ENCODE assay signal across 8 mouse cellular contexts in genomic region chr5:88711618-88712224, GRCm38 (mm10). TPM values are rescaled to one million over a fixed set of nuclear protein-coding genes. Genes with fewer than 3 reads are reported as not detected.
DNase-seq lines count a peak whose midpoint lies in the region; ATAC-seq lines count a peak whose summit lies in the region.

No protein-coding gene starts in this region.

- H3K27ac ChIP-seq in heart, embryonic 10.5 days: peak overlapping the region; percentile 86
- H3K27ac ChIP-seq in midbrain, embryonic 10.5 days (replicated peaks): peak overlapping the region; percentile 80
- H3K27ac ChIP-seq in kidney, embryonic 16.5 days (ENCODE audit: low read length): no peak overlapping the region

- H3K4me2 ChIP-seq in kidney, embryonic 16.5 days (replicated peaks; ENCODE audit: low read depth, low read length): no peak overlapping the region

- no peaks in the 10 kb centered on the region for H3K9me3 ChIP-seq in heart, embryonic 10.5 days
- H3K9me3 ChIP-seq in midbrain, embryonic 10.5 days (replicated peaks): no peaks in the 10 kb centered on the region
- no peaks in the 10 kb centered on the region for H3K9me3 ChIP-seq in kidney, embryonic 16.5 days (ENCODE audit: low read length)

- peaks cover 22% of the 10 kb centered on the region for H3K4me1 ChIP-seq in heart, embryonic 10.5 days
- peaks cover 25% of the 10 kb centered on the region for H3K4me1 ChIP-seq in midbrain, embryonic 10.5 days
- no peaks in the 10 kb centered on the region for H3K4me1 ChIP-seq in kidney, embryonic 16.5 days (ENCODE audit: insufficient read depth, low read length)

- intact Hi-C loops in gastrocnemius, postnatal 36 days (cut with DNase I): no loop called here

- no peaks in the 10 kb centered on the region for H3K27me3 ChIP-seq in heart, embryonic 10.5 days (ENCODE audit: insufficient read depth, poor library complexity, severe bottlenecking)
- H3K27me3 ChIP-seq in midbrain, embryonic 10.5 days (ENCODE audit: low read depth, poor library complexity, severe bottlenecking): no peaks in the 10 kb centered on the region
- no peaks in the 10 kb centered on the region for H3K27me3 ChIP-seq in kidney, embryonic 16.5 days (ENCODE audit: insufficient read depth, low read length)

- no peak overlapping the region for H3K9ac ChIP-seq in kidney, embryonic 16.5 days (replicated peaks; ENCODE audit: low read length)

- WGBS in heart, embryonic 10.5 days: 15% methylated on average over 10 of the region's 10 CpGs
- WGBS in midbrain, embryonic 10.5 days: 23% methylated on average over 10 of the region's 10 CpGs
- WGBS in kidney, embryonic 16.5 days: 34% methylated on average over 10 of the region's 10 CpGs

- H3K36me3 ChIP-seq in heart, embryonic 10.5 days: no peaks in the 10 kb centered on the region
- no peaks in the 10 kb centered on the region for H3K36me3 ChIP-seq in midbrain, embryonic 10.5 days
- no peaks in the 10 kb centered on the region for H3K36me3 ChIP-seq in kidney, embryonic 16.5 days (ENCODE audit: insufficient read depth, low read length)

- H3K4me3 ChIP-seq in heart, embryonic 10.5 days: peak overlapping the region; percentile 30
- peak overlapping the region; percentile 16 for H3K4me3 ChIP-seq in midbrain, embryonic 10.5 days
- no peak overlapping the region for H3K4me3 ChIP-seq in kidney, embryonic 16.5 days (ENCODE audit: low read length)

- no peak for DNase-seq in frontal cortex, adult 2 months (ENCODE audit: extremely low spot score in 1 of 2, low spot score in 1 of 2)
- DNase-seq in ES-CJ7 (ENCODE audit: low read depth, low spot score): peak; percentile 60
- DNase-seq in heart, embryonic 10.5 days (ENCODE audit: low spot score): peak; percentile 90
- peak; percentile 62 for DNase-seq in midbrain, embryonic 10.5 days (ENCODE audit: low spot score)
- DNase-seq in cerebellum, adult 11 months: no peak
- DNase-seq in gastrocnemius, postnatal 36 days: no peak

- ATAC-seq in frontal cortex, adult (ENCODE audit: low TSS enrichment): peak; percentile 75
- no peak for ATAC-seq in kidney, embryonic 16.5 days (ENCODE audit: low FRiP score, low TSS enrichment)

RNA-seq across cellular contexts. Expression of gene Mob1b, which starts 8.9 kb away (rescaled TPM):
- polyA plus RNA-seq in frontal cortex, adult 2 months (2012; rRNA removed): 12.4 and 13.2 TPM in 2 replicates
- 22.3 and 28.8 TPM in 2 replicates for polyA plus RNA-seq in heart, embryonic 10.5 days (2016; fragmentation: Nextera tagmentation; extraction: Ambion mirVana)
- 10.8 and 13.2 TPM in 2 replicates for polyA plus RNA-seq in midbrain, embryonic 10.5 days (2016; fragmentation: Nextera tagmentation; extraction: Ambion mirVana)
- 10.3 and 12.1 TPM in 2 replicates for polyA plus RNA-seq in kidney, embryonic 16.5 days (2015; fragmentation: Nextera tagmentation; extraction: Ambion mirVana)
- total RNA-seq in gastrocnemius, postnatal 36 days (2021): 10 to 100 TPM; 20.9 to 21.3 TPM

RNA-seq across cellular contexts. Expression of gene Grsf1, which starts 35.8 kb away (rescaled TPM):
- 80.3 and 82.5 TPM in 2 replicates for polyA plus RNA-seq in frontal cortex, adult 2 months (2012; rRNA removed)
- polyA plus RNA-seq in heart, embryonic 10.5 days (2016; fragmentation: Nextera tagmentation; extraction: Ambion mirVana): 71.0 and 71.1 TPM in 2 replicates
- 79.7 and 81.7 TPM in 2 replicates for polyA plus RNA-seq in midbrain, embryonic 10.5 days (2016; fragmentation: Nextera tagmentation; extraction: Ambion mirVana)
- 36.1 and 59.0 TPM in 2 replicates for polyA plus RNA-seq in kidney, embryonic 16.5 days (2015; fragmentation: Nextera tagmentation; extraction: Ambion mirVana)
- total RNA-seq in gastrocnemius, postnatal 36 days (2021): 100 to 1,000 TPM; 115 to 129 TPM

RNA-seq across cellular contexts. Expression of gene Dck, which starts 53.1 kb away (rescaled TPM):
- 16.0 and 17.1 TPM in 2 replicates for polyA plus RNA-seq in frontal cortex, adult 2 months (2012; rRNA removed)
- 52.1 and 56.5 TPM in 2 replicates for polyA plus RNA-seq in heart, embryonic 10.5 days (2016; fragmentation: Nextera tagmentation; extraction: Ambion mirVana)
- polyA plus RNA-seq in midbrain, embryonic 10.5 days (2016; fragmentation: Nextera tagmentation; extraction: Ambion mirVana): 118 and 119 TPM in 2 replicates
- 41.4 and 47.1 TPM in 2 replicates for polyA plus RNA-seq in kidney, embryonic 16.5 days (2015; fragmentation: Nextera tagmentation; extraction: Ambion mirVana)
- 1 to 10 TPM; 1.1 to 1.9 TPM for total RNA-seq in gastrocnemius, postnatal 36 days (2021)

Comparison
In these comparisons a context has a peak if more than half of its experiments do, and no peak if none do; other contexts are left out.
1. DNase-seq: peak in ES-CJ7 (single experiment), heart, embryonic 10.5 days (single experiment) and midbrain, embryonic 10.5 days (single experiment); none in frontal cortex, adult 2 months (0 of 2), cerebellum, adult 11 months (single experiment) and gastrocnemius, postnatal 36 days (0 of 2).